Mouse (Mus musculus): ENCODE measurements around the gene Dnajb13. TPM values are rescaled to one million over a fixed set of nuclear protein-coding genes. Genes with fewer than 3 reads are reported as not detected.

The Dnajb13 gene
- polyA plus RNA-seq, 1 experiment from 2014 or later: 2.1 TPM

- Histone ChIP-seq H3K36me3 (ENCODE audit: poor library complexity, severe bottlenecking) (peaks cover 89% of the 10 kb centered on the region), H3K27ac (no peak overlapping the region), H3K4me1 (no peaks in the 10 kb centered on the region), H3K27me3 (no peaks in the 10 kb centered on the region), H3K4me3 (no peak overlapping the region), H3K9me3 (replicated peaks) (no peaks in the 10 kb centered on the region), H3K4me2 (no peak overlapping the region), H3K9ac (no peak overlapping the region)
- 94% methylated on average over 7 of the region's 7 CpGs for WGBS
- ATAC-seq: no peak
Observed at GRCm38 (mm10) chr7:100464248-100464647, 50.5 kb downstream of the Dnajb13 start.

- Histone ChIP-seq H3K27me3 (no peaks in the 10 kb centered on the region), H3K9ac (no peak overlapping the region), H3K36me3 (ENCODE audit: poor library complexity, severe bottlenecking) (peaks cover 89% of the 10 kb centered on the region), H3K4me1 (no peaks in the 10 kb centered on the region), H3K27ac (no peak overlapping the region), H3K9me3 (replicated peaks) (no peaks in the 10 kb centered on the region), H3K4me2 (no peak overlapping the region), H3K4me3 (no peak overlapping the region)
- 92% methylated on average over 10 of the region's 10 CpGs for WGBS
- no peak for ATAC-seq
Observed at GRCm38 (mm10) chr7:100463757-100464156, 51.0 kb downstream of the Dnajb13 start.

- H3K9me3 ChIP-seq (replicated peaks): no peaks in the 10 kb centered on the region
- H3K4me3 ChIP-seq: no peak overlapping the region
- WGBS: 86% methylated on average over 9 of the region's 9 CpGs
- H3K9ac ChIP-seq: no peak overlapping the region
- H3K27me3 ChIP-seq: no peaks in the 10 kb centered on the region
- no peak overlapping the region for H3K27ac ChIP-seq
- H3K4me2 ChIP-seq: no peak overlapping the region
- ATAC-seq: no peak
- peaks cover 87% of the 10 kb centered on the region for H3K36me3 ChIP-seq (ENCODE audit: poor library complexity, severe bottlenecking)
- H3K4me1 ChIP-seq: no peaks in the 10 kb centered on the region
Observed at GRCm38 (mm10) chr7:100463194-100463593, 51.6 kb downstream of the Dnajb13 start.

GRCm38 (mm10) chr7:100461621-100462151 lies 53.1 kb downstream of the Dnajb13 start:
- Histone ChIP-seq H3K4me3 (no peak overlapping the region), H3K9ac (no peak overlapping the region), H3K4me1 (no peaks in the 10 kb centered on the region), H3K36me3 (ENCODE audit: poor library complexity, severe bottlenecking) (peaks cover 93% of the 10 kb centered on the region), H3K4me2 (no peak overlapping the region), H3K27me3 (no peaks in the 10 kb centered on the region), H3K9me3 (replicated peaks) (no peaks in the 10 kb centered on the region), H3K27ac (no peak overlapping the region)
- WGBS: 87% methylated on average over 6 of the region's 6 CpGs
- ATAC-seq: no peak

GRCm38 (mm10) chr7:100459862-100460261 lies 54.9 kb downstream of the Dnajb13 start:
- Histone ChIP-seq H3K36me3 (ENCODE audit: poor library complexity, severe bottlenecking) (peaks cover 95% of the 10 kb centered on the region), H3K9me3 (replicated peaks) (no peaks in the 10 kb centered on the region), H3K4me2 (no peak overlapping the region), H3K4me3 (no peak overlapping the region), H3K9ac (no peak overlapping the region), H3K27ac (no peak overlapping the region), H3K4me1 (no peaks in the 10 kb centered on the region), H3K27me3 (no peaks in the 10 kb centered on the region)
- no peak for ATAC-seq
- 98% methylated on average over 3 of the region's 3 CpGs for WGBS

GRCm38 (mm10) chr7:100458153-100458552 lies 56.6 kb downstream of the Dnajb13 start:
- Histone ChIP-seq H3K9ac (no peak overlapping the region), H3K27ac (no peak overlapping the region), H3K4me3 (no peak overlapping the region), H3K4me2 (no peak overlapping the region), H3K9me3 (replicated peaks) (no peaks in the 10 kb centered on the region), H3K4me1 (no peaks in the 10 kb centered on the region), H3K36me3 (ENCODE audit: poor library complexity, severe bottlenecking) (peaks cover 95% of the 10 kb centered on the region), H3K27me3 (no peaks in the 10 kb centered on the region)
- no peak for ATAC-seq
- 80% methylated on average over 1 of the region's 1 CpGs for WGBS

Other genes starting within 250 kb of the Dnajb13 start
- 1.0 and 1.5 TPM in 2 replicates for gene P4ha3, start 229.4 kb downstream of the Dnajb13 start, polyA plus RNA-seq (2015; fragmentation: Nextera tagmentation; extraction: Ambion mirVana)
- 34.7 and 35.1 TPM in 2 replicates for gene C2cd3, start 142.7 kb downstream of the Dnajb13 start, polyA plus RNA-seq (2015; fragmentation: Nextera tagmentation; extraction: Ambion mirVana)
- 118 and 120 TPM in 2 replicates for gene Ppme1, start 142.7 kb downstream of the Dnajb13 start, polyA plus RNA-seq (2015; fragmentation: Nextera tagmentation; extraction: Ambion mirVana)
- not detected in 2 replicates for gene Ucp3, start 42.0 kb downstream of the Dnajb13 start, polyA plus RNA-seq (2015; fragmentation: Nextera tagmentation; extraction: Ambion mirVana)
- gene Ucp2, start 21.6 kb downstream of the Dnajb13 start, polyA plus RNA-seq (2015; fragmentation: Nextera tagmentation; extraction: Ambion mirVana): 43.9 and 46.0 TPM in 2 replicates
- 17.0 TPM in 2 replicates for gene Coa4, start 22.1 kb upstream of the Dnajb13 start, polyA plus RNA-seq (2015; fragmentation: Nextera tagmentation; extraction: Ambion mirVana)
- gene Rab6a, start 92.5 kb upstream of the Dnajb13 start, polyA plus RNA-seq (2015; fragmentation: Nextera tagmentation; extraction: Ambion mirVana): 147 and 152 TPM in 2 replicates
- 67.6 and 69.9 TPM in 2 replicates for gene Mrpl48, start 93.3 kb upstream of the Dnajb13 start, polyA plus RNA-seq (2015; fragmentation: Nextera tagmentation; extraction: Ambion mirVana)
- gene Plekhb1, start 147.5 kb upstream of the Dnajb13 start, polyA plus RNA-seq (2015; fragmentation: Nextera tagmentation; extraction: Ambion mirVana): 3.5 and 3.9 TPM in 2 replicates
- gene Fam168a, start 191.7 kb upstream of the Dnajb13 start, polyA plus RNA-seq (2015; fragmentation: Nextera tagmentation; extraction: Ambion mirVana): 80.0 and 85.9 TPM in 2 replicates